Mouse (Mus musculus) lung, adult 2 months (tissue): Measurements from ENCODE around the gene Wls.

Experiments used
- CTCF ChIP-seq: fragments of 200-500 bp; IDR thresholded peaks from 2 replicates; pipeline ENCODE4 v1.5.1; 2011; ENCODE audit warnings: mild to moderate bottlenecking, low read length, control low read depth; ENCODE audit not compliant: insufficient read depth
- POLR2A ChIP-seq: fragments of 200-500 bp; IDR thresholded peaks from 2 replicates; pipeline ENCODE4 v1.6.1; 2011; ENCODE audit warnings: low read depth, mild to moderate bottlenecking, control low read depth, low read length, borderline replicate concordance; ENCODE audit errors: extremely low read depth

DNA sequence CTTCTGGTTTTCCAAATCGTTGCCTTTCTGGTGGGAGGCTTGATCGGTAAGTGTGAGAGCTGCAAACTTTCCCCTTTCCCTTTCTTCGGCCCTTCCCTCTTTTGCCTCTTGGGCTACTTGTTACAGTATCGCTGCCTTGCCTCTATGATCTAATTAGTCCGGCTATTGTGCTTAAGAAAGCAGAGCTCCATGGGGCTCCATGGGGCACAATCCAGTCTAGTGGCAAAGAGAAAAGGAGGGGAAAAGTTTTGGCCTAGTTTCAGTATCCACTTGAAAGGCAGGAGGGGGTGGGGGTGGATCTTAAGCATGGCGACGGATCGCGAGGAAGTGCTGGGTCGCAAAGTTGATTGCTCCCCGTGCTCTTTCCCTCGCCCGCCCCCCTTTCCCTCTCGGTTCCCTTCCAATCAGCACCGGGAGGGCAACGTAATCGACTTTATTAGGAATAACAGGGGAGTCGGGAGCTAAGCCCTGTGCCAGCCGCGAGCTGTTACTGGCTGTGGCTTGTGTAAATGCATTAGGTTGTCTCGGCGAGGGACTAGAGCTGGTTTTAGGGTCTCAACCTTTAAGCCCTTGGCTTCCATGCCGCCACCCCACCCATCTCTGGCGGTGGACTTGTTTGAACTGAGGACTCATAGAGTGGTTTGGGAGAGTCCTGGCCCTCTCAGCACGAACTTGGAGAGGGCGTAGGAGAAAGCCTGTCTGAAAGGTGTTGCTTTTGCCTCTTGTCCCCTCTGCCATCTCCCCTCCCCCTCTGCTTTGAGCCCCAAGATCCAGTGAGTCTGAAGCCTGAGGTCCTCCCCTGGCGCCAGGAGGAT is 737 bp downstream of the Wls start:
- no peak for TF ChIP-seq CTCF
- TF ChIP-seq POLR2A, result peak; percentile 62; the same call in 1 of the 2 replicates
